Mouse (Mus musculus): Measurements from ENCODE around the gene C1qb. TPM values are rescaled to one million over a fixed set of nuclear protein-coding genes. Genes with fewer than 3 reads are reported as not detected.

The C1qb gene
- polyA plus RNA-seq, 1 experiment from 2014 or later, result 17.0 TPM

- H3K9ac ChIP-seq (ENCODE audit: low read depth, low read length), result peak within 1 kb of the TSS; percentile 63
- under 1% methylated on average over 87 of the region's 88 CpGs for WGBS (ENCODE audit: insufficient replicate concordance)
- peaks cover 78% of the 10 kb centered on the region for H3K27me3 ChIP-seq (ENCODE audit: control insufficient read depth, insufficient read depth, low read length)
- H3K9me3 ChIP-seq (replicated peaks; ENCODE audit: control insufficient read depth, low read length), result no peaks in the 10 kb centered on the region
- H3K36me3 ChIP-seq (ENCODE audit: control insufficient read depth, insufficient read depth, low read length), result no peaks in the 10 kb centered on the region
- H3K4me3 ChIP-seq (ENCODE audit: low read depth, low read length), result peak within 1 kb of the TSS; percentile 76
- 0 out of 2 replicates have a peak within 1 kb of the TSS, but pooled peaks have one; percentile 12 for H3K27ac ChIP-seq (ENCODE audit: low read depth, low read length)
- peak within 1 kb of the TSS; percentile 99 for H3K4me2 ChIP-seq
- ATAC-seq (replicated peaks; ENCODE audit: insufficient number of reproducible peaks, low FRiP score, low TSS enrichment), result peak; percentile 70; the same call in 1 of the 2 replicates
- peaks cover 14% of the 10 kb centered on the region for H3K4me1 ChIP-seq (ENCODE audit: control insufficient read depth, insufficient read depth, low read length)
Observed at GRCm38 (mm10) chr4:136835621-136836386, 50.2 kb downstream of the C1qb start, which contains the start of gene Ephb2. Ephb2 (minus strand) TSS chr4:136835988.

- H3K27me3 ChIP-seq (ENCODE audit: control insufficient read depth, insufficient read depth, low read length), result peaks cover 83% of the 10 kb centered on the region
- no peaks in the 10 kb centered on the region for H3K36me3 ChIP-seq (ENCODE audit: control insufficient read depth, insufficient read depth, low read length)
- H3K4me1 ChIP-seq (ENCODE audit: control insufficient read depth, insufficient read depth, low read length), result peaks cover 16% of the 10 kb centered on the region
- 0 out of 2 replicates have a peak, but pooled peaks have one; percentile 16 for ATAC-seq (replicated peaks; ENCODE audit: insufficient number of reproducible peaks, low FRiP score, low TSS enrichment)
- H3K27ac ChIP-seq (ENCODE audit: low read depth, low read length), result no peak overlapping the region
- H3K9me3 ChIP-seq (replicated peaks; ENCODE audit: control insufficient read depth, low read length), result no peaks in the 10 kb centered on the region
- peak overlapping the region; percentile 63 for H3K9ac ChIP-seq (ENCODE audit: low read depth, low read length)
- under 1% methylated on average over 66 of the region's 76 CpGs for WGBS (ENCODE audit: insufficient replicate concordance)
- H3K4me3 ChIP-seq (ENCODE audit: low read depth, low read length), result peak overlapping the region; percentile 76
- H3K4me2 ChIP-seq, result peak overlapping the region; percentile 99
Observed at GRCm38 (mm10) chr4:136834815-136835620, 51.0 kb downstream of the C1qb start.

GRCm38 (mm10) chr4:136834439-136834814 lies 51.6 kb downstream of the C1qb start:
- H3K27ac ChIP-seq (ENCODE audit: low read depth, low read length), result no peak overlapping the region
- peaks cover 20% of the 10 kb centered on the region for H3K4me1 ChIP-seq (ENCODE audit: control insufficient read depth, insufficient read depth, low read length)
- peak overlapping the region; percentile 76 for H3K4me3 ChIP-seq (ENCODE audit: low read depth, low read length)
- WGBS (ENCODE audit: insufficient replicate concordance), result 11% methylated on average over 12 of the region's 12 CpGs
- H3K9ac ChIP-seq (ENCODE audit: low read depth, low read length), result no peak overlapping the region
- H3K9me3 ChIP-seq (replicated peaks; ENCODE audit: control insufficient read depth, low read length), result no peaks in the 10 kb centered on the region
- no peak for ATAC-seq (replicated peaks; ENCODE audit: insufficient number of reproducible peaks, low FRiP score, low TSS enrichment)
- H3K36me3 ChIP-seq (ENCODE audit: control insufficient read depth, insufficient read depth, low read length), result no peaks in the 10 kb centered on the region
- peaks cover 86% of the 10 kb centered on the region for H3K27me3 ChIP-seq (ENCODE audit: control insufficient read depth, insufficient read depth, low read length)
- peak overlapping the region; percentile 99 for H3K4me2 ChIP-seq

- 73% methylated on average over 21 of the region's 21 CpGs for WGBS (ENCODE audit: insufficient replicate concordance)
- Histone ChIP-seq H3K4me2 (peak overlapping the region; percentile 99), H3K4me3 (ENCODE audit: low read depth, low read length) (no peak overlapping the region), H3K9ac (ENCODE audit: low read depth, low read length) (no peak overlapping the region), H3K27me3 (ENCODE audit: control insufficient read depth, insufficient read depth, low read length) (peaks cover 88% of the 10 kb centered on the region), H3K4me1 (ENCODE audit: control insufficient read depth, insufficient read depth, low read length) (peaks cover 27% of the 10 kb centered on the region), H3K9me3 (replicated peaks; ENCODE audit: control insufficient read depth, low read length) (no peaks in the 10 kb centered on the region), H3K27ac (ENCODE audit: low read depth, low read length) (no peak overlapping the region), H3K36me3 (ENCODE audit: control insufficient read depth, insufficient read depth, low read length) (no peaks in the 10 kb centered on the region)
- no peak for ATAC-seq (replicated peaks; ENCODE audit: insufficient number of reproducible peaks, low FRiP score, low TSS enrichment)
Observed at GRCm38 (mm10) chr4:136833619-136834351, 52.2 kb downstream of the C1qb start.

GRCm38 (mm10) chr4:136832559-136833232 lies 53.3 kb downstream of the C1qb start:
- no peak for ATAC-seq (replicated peaks; ENCODE audit: insufficient number of reproducible peaks, low FRiP score, low TSS enrichment)
- Histone ChIP-seq H3K27ac (ENCODE audit: low read depth, low read length) (no peak overlapping the region), H3K4me1 (ENCODE audit: control insufficient read depth, insufficient read depth, low read length) (peaks cover 29% of the 10 kb centered on the region), H3K4me3 (ENCODE audit: low read depth, low read length) (no peak overlapping the region), H3K27me3 (ENCODE audit: control insufficient read depth, insufficient read depth, low read length) (peaks cover 84% of the 10 kb centered on the region), H3K9ac (ENCODE audit: low read depth, low read length) (no peak overlapping the region), H3K4me2 (no peak overlapping the region), H3K36me3 (ENCODE audit: control insufficient read depth, insufficient read depth, low read length) (no peaks in the 10 kb centered on the region), H3K9me3 (replicated peaks; ENCODE audit: control insufficient read depth, low read length) (no peaks in the 10 kb centered on the region)
- WGBS (ENCODE audit: insufficient replicate concordance), result 68% methylated on average over 16 of the region's 16 CpGs

- H3K36me3 ChIP-seq (ENCODE audit: control insufficient read depth, insufficient read depth, low read length), result no peaks in the 10 kb centered on the region
- no peak overlapping the region for H3K4me3 ChIP-seq (ENCODE audit: low read depth, low read length)
- no peak overlapping the region for H3K27ac ChIP-seq (ENCODE audit: low read depth, low read length)
- no peaks in the 10 kb centered on the region for H3K9me3 ChIP-seq (replicated peaks; ENCODE audit: control insufficient read depth, low read length)
- H3K27me3 ChIP-seq (ENCODE audit: control insufficient read depth, insufficient read depth, low read length), result peaks cover 70% of the 10 kb centered on the region
- no peak overlapping the region; the same call in 1 of the 2 replicates for H3K4me2 ChIP-seq
- H3K9ac ChIP-seq (ENCODE audit: low read depth, low read length), result no peak overlapping the region
- WGBS (ENCODE audit: insufficient replicate concordance), result 35% methylated on average over 9 of the region's 9 CpGs
- ATAC-seq (replicated peaks; ENCODE audit: insufficient number of reproducible peaks, low FRiP score, low TSS enrichment), result no peak
- peaks cover 22% of the 10 kb centered on the region for H3K4me1 ChIP-seq (ENCODE audit: control insufficient read depth, insufficient read depth, low read length)
Observed at GRCm38 (mm10) chr4:136830272-136830823, 55.6 kb downstream of the C1qb start.
